Mouse (Mus musculus): ENCODE data around the gene Cand2.
"Not testable (repeated sequence)": the region's sequence is repeated elsewhere in the genome, so short reads cannot be mapped to it uniquely, and the experiment has no call there.

Cand2 gene

DNA sequence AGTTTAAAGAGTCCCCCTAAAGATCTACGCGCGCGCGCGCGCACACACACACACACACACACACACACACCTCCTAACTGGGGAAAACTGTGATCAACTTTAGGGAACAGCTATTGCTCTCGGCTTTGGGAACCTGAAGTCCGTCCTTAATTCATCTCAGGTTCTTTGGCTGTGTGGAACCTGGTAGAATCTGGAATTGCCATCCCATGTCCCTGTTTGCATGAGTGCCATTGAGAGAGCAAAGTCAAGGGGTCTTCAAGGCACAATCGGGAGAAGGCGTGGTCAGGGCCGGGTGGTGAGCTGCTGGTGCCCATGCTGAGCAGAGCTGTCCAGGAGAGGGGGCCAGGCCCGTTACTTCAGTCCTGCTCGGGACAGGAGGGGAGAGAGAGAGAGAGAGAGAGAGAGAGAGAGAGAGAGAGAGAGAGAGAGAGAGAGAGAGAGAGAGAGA lies 348 bp upstream of the Cand2 start:
- no peak for DNase-seq (ENCODE audit: low spot score)

DNA sequence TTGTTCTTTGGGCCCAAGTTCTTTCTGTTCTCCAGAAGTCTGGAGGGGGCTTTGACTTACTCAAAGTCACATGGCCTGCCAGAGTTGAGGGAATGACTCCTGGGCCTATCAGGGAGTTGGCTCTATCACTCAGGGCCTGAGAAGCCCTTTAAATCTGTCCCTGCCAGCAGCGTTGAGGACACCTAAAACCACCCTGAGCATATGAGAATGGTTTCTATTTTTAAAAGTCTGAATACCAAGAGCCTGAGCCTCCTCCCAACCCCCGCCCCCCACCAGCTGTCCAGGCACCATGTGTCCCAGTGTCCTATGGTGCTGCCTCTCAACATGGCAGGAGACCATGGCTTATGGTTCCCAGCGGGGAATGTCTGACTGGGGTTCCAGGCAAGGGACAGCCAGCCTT lies 1.5 kb downstream of the Cand2 start:
- no peak for DNase-seq (ENCODE audit: low spot score)

GRCm38 (mm10) chr6:115776363-115776762 lies 2.0 kb downstream of the Cand2 start:
- DNase-seq (ENCODE audit: low spot score) = no peak

DNA sequence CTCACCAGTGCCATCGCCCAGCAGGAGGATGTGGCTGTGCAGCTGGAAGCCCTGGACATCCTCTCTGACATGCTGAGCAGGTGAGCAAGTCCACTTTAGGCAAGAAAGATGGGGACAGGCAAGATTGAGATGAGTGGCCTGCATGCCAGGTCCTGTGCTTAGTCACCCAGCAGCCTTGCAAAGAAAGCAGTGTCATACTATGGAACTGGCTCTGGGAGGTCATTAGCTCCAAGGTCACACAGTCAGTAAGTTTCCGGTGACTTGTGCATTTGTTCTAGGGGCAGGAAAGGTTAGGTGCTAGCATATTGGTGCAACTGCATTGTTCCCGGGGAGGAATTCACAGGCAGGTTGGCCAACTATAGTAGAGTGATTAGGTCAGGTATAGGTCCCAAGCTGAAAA lies 8.4 kb downstream of the Cand2 start:
- DNase-seq (ENCODE audit: low spot score) = no peak

- DNase-seq (ENCODE audit: low spot score) = no peak
These were observed 16.7 kb downstream of the Cand2 start for GRCm38 (mm10) chr6:115791016-115791415.

GRCm38 (mm10) chr6:115791842-115792686 lies 17.7 kb downstream of the Cand2 start:
- no peak for DNase-seq (ENCODE audit: low spot score)

- no peak for DNase-seq (ENCODE audit: low spot score)
These were observed 18.4 kb downstream of the Cand2 start for GRCm38 (mm10) chr6:115792691-115793215.

DNA sequence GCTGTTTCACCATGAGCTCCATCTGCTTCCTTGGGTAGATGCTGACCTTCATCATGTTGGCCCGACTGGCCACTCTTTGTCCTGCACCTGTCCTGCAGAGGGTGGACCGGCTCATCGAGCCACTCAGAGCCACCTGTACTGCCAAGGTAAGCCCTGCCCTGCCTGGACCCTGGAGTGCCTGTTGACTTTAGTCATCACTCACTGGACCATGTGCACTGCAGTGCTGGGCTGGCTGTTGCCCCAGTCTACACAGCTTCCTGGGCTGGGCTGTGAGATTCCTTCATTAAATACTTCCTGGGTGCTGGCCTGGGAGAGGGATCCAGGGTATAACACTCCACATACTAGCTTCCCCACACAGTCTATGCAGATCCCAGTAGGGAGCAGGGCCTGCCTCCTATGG lies 27.5 kb downstream of the Cand2 start:
- no peak for DNase-seq (ENCODE audit: low spot score)

GRCm38 (mm10) chr6:115803541-115804382 lies 29.4 kb downstream of the Cand2 start:
- peak; percentile 53 for DNase-seq (ENCODE audit: low spot score)

DNA sequence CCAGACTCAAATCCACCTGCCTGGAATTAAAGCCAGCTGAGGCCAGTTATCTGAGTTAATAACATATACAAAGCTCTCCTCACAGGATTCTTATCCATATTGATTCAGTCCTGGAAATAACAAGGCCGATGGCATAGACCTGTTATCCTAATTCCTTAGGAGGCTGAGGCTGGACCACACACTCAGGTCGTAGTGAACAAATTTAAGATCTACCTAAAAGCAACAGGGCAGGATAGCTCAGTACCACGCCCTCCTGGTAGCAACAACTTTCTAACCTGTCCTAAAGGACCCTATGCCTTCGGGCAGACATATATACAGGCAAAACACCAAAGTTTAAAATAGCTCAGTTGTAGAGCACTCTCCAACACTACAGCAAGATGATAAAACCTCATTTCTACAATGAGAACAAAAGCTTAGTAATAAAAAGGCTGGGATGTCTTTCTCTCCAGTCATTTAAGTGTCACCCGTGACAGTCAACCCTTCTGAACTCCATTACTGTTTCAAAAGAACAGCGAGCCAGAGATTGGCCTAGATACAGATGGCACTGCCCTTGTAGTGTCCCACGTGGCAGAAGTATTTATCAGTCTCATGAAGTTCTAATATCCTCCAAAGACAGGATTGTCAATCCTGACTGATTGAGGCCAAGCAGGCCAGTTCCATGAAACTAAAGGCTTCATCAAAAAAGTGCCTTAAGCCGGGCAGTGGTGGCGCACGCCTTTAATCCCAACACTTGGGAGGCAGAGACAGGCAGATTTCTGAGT lies 30.3 kb downstream of the Cand2 start:
- no peak for DNase-seq (ENCODE audit: low spot score)

DNA sequence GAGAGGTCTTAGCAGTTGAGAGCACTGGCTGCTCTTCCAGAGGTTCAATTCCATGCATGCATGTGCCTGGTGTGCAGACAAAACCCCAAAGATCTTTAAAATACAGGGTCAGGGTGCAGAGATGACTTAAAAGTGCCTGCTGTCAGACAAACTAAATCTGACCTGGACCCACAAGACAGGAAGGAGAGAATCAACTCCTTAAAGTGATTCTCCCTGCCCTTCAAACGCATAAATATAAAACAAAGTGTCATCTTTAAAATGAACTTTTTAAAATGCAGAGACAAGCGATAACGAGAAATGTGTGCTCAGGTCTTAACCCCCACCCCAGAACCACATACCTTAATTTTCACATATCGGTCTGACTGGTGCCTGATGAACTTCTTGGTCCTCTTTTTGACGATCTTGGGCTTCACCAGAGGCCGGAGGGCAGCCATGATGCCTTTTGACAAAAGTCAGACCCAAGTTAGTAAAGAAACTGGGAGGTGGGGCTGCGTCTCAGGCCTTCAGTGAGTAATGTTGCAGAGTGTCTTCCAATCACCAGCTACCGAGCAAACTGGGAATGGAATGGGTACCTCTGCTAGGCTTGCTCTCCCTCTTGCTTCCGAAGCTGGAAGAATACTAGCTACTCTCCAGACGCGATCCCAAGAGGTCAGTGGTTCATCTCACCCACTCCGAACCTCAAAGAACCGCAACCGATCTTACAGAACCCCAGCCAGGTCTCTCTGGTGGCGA lies 33.3 kb downstream of the Cand2 start:
- DNase-seq (ENCODE audit: low spot score) = no peak

GRCm38 (mm10) chr6:115808196-115808487 lies 33.8 kb downstream of the Cand2 start:
- DNase-seq (ENCODE audit: low spot score) = no peak

- peak; percentile 68 for DNase-seq (ENCODE audit: low spot score)
These were observed 34.3 kb downstream of the Cand2 start, which contains the start of gene Rpl32 for GRCm38 (mm10) chr6:115808488-115809231. Gene Rpl32 (minus strand): TSS chr6:115808747.

DNA sequence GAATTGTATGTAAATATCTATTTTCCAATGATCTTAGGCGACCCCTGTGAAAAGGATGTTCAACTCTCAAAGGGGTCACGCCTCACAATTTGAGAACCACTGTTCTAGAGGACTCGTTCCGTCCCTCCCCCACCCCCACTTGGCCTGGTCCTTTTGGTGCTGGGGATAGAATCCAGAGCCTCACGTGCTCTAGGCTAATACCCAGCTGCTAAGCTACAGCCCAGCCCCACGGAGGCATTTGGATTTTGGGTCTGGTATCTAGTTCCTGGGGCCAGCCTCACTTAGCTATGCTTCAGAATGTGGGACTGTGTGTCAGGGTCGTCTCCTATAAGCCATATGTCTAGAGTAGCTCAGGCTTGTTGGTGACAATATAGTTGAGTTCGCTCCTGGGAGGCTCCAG lies 37.3 kb downstream of the Cand2 start:
- DNase-seq (ENCODE audit: low spot score) = no peak

- peak; percentile 50 for DNase-seq (ENCODE audit: low spot score)
These were observed 39.8 kb downstream of the Cand2 start for GRCm38 (mm10) chr6:115814104-115814503.

GRCm38 (mm10) chr6:115815041-115815440 lies 40.7 kb downstream of the Cand2 start:
- no peak for DNase-seq (ENCODE audit: low spot score)

GRCm38 (mm10) chr6:115818129-115818528 lies 43.8 kb downstream of the Cand2 start:
- DNase-seq (ENCODE audit: low spot score) = no peak

DNA sequence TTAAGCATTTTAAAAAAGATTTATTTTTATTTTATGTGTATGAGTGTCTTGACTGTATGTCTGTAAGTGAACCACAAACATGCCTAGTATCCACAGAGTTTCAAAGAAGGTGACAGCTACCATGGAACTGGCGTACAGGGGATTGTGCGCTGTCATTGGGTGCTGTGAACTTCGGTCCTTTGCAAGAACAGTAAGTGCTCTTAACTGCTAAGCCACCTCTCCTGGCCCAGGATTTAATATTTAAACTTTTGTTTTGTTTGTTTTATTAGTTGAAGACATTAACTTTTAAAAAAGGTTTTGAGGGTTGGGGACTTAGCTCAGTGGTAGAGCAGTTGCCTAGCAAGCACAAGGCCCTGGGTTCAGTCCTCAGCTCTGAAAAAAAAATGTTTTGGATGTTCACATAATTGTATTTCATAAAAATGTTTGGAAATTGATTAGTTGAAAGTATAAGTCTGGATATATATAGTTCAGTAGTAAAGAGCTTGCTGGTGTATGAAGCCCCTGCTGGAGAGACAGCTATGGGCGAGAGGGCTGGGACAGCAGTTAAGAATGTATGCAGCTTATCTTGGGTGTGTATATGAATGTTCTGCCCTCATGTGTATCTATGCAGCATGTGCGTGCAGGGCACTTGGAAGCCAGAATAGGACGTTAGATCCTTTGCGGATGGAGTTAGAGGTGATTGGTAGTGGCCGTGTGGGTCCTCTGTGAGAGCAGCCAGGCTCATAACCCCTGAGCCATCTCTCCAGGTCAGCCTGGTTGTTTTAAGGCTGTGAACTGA lies 47.1 kb downstream of the Cand2 start:
- no peak for DNase-seq (ENCODE audit: low spot score)

DNA sequence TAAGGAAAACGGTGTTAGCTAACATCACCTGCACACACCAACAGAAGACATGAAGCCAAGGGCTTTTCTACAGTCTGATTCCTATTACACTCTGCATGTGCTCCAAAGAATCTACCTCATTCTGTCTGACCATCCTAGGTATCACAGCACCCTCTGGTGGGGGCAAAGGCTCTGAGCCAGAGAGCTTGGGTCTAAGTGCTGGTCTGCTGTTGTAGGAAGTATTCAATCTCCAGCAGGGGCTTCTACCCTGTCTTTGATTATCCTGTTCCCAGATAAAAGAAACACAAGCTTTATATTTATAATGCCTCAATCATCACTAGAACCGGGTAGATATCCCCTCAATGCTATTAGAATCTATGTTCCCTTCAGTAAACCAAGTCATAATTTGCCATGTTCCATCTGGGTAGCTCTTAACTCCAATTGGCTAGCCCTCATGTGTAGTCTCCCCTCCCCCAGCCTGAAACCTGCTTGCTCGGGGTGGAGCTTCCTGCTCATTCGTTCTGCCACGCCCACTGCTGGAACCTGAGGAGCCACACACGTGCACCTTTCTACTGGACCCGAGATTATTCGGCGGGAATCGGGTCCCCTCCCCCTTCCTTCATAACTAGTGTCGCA lies 49.6 kb downstream of the Cand2 start:
- DNase-seq (ENCODE audit: low spot score) = not testable (repeated sequence)
